Mouse (Mus musculus) bone marrow macrophage, adult 2 months (primary cell): ENCODE measurements around the gene Ntrk2.

ENCODE experiments used
- CTCF ChIP-seq: IDR thresholded peaks from 2 replicates; pipeline ENCODE4 v1.5.1; 2012; ENCODE audit warnings: low read depth, mild to moderate bottlenecking, low read length, moderate library complexity
- POLR2A ChIP-seq: IDR thresholded peaks from 2 replicates; pipeline ENCODE4 v1.6.1; 2012; ENCODE audit warnings: mild to moderate bottlenecking, low read depth, low read length, borderline replicate concordance

GRCm38 (mm10) chr13:59011530-59011903 is 205.1 kb downstream of the Ntrk2 start:
- no peak for TF ChIP-seq CTCF
- TF ChIP-seq POLR2A, result no peak
